Mouse (Mus musculus): ENCODE measurements around the gene Fbxw9.

DNA sequence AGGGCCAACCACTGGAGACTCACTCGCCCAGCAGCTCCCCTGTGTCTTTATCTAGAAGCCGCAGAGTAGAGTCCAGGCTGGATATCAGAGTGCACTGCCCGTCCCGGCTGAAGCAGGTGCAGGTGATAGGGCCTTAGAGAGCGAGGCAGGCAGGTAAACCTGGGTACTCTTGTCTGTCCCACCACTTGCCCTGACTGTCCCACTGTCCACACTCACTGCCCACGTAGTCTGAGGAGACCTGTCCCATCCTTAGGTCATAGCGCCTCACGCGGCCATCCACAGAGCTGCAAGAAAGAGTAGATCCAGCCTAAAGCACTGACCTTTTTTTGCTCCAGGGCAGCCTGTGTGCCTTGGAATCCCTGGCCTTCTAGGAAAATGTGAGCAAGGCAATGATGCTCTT is 16.1 kb downstream of the Fbxw9 start:
- TF ChIP-seq CTCF (IDR thresholded peaks at IDR 0.05; ENCODE audit: borderline replicate concordance, insufficient read depth, low read length) (peak; percentile 61; the same call in 1 of the 2 replicates), POLR2A (IDR thresholded peaks at IDR 0.05; ENCODE audit: low read depth, low read length) (no peak)

Measured in embryonic fibroblast, embryonic 13.5 days (primary cell).